Mouse (Mus musculus) heart, adult 2 months (tissue): ENCODE results near the gene Aqr.

Experiments
- CTCF ChIP-seq: fragments of 200-600 bp; IDR thresholded peaks from 2 replicates; pipeline ENCODE4 v1.8.1; 2022; ENCODE audit warnings: antibody characterized with exemption, mild to moderate bottlenecking, moderate library complexity
- EP300 ChIP-seq: fragments of 200-500 bp; IDR thresholded peaks from 2 replicates; pipeline ENCODE4 v1.6.1; 2011; ENCODE audit warnings: low read depth, low read length, control low read depth; ENCODE audit not compliant: insufficient read depth
- POLR2A ChIP-seq: fragments of 200-500 bp; IDR thresholded peaks from 2 replicates; pipeline ENCODE4 v1.6.1; 2011; ENCODE audit warnings: mild to moderate bottlenecking, low read depth, low read length, control low read depth; ENCODE audit not compliant: insufficient read depth

GRCm38 (mm10) chr2:114236566-114236965 lies 49.7 kb upstream of the Aqr start:
- TF ChIP-seq CTCF (no peak), POLR2A (no peak), EP300 (no peak)
